Mouse (Mus musculus) MEL-GATA-1-ER (cell line): Measurements from ENCODE around the gene Pou2f2.

Source experiments
- DNase-seq: peaks from one replicate; pipeline ENCODE4 v3.0.0-alpha.2; 2012; ENCODE audit warnings: low read depth; ENCODE audit errors: extremely low read depth

Pou2f2 gene

DNA sequence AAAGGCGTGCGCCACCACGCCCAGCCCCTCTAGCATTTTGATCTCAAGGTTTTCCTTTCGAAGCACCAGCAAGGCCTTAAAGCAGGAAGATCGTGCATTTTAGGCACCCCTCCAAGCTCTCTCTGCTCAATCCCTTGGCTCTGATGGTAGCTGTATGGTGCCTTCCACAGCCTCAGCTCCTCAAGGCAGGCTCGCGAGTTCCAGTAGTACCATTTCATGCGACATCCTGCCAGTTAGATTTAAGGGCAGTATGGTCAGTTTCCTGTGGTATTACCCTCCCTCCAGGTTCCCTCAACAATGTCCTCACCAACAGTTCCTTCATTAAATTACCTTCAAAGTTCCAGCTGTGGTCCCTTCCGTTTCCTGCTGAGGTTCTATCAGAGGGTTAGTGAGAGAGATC lies 16.6 kb upstream of the Pou2f2 start:
- DNase-seq: no peak

DNA sequence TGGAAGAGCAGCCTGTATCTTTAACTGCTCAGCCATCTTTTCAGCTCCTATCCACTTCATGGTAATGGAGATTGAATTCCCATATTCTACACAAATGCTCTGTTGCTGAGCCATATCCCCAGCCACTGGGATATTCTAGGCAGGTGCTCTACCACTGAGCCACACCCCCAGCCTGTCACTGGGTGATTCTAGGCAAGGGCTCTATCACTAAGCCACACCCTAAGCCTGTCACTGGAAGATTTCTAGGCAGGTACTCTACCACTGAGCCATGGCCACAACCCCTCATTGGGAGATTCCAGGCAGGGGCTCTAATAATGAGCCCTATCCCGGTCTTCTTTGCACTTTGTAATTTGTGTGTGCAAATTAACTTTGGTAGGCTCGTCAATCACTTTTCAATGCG lies 15.6 kb upstream of the Pou2f2 start:
- no peak for DNase-seq

DNA sequence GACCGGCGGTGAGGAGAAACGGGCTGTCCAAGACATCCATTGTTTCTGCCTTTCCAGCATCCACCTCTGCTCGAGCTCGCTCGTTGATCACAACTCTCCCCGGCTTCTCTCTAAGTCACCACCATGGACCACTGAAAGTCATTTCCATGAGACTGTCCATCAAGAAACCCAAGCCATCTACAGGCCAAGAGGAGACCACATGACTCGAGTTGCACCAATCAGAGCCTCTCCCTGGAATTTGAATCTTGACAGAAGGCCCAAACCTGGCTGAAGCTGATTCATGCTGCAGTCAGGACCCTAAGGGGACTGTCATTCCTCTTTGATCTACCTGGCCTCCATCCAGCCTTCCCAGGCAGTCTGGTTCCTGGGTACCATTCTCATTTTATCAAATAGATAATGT lies 12.6 kb upstream of the Pou2f2 start:
- no peak for DNase-seq

DNA sequence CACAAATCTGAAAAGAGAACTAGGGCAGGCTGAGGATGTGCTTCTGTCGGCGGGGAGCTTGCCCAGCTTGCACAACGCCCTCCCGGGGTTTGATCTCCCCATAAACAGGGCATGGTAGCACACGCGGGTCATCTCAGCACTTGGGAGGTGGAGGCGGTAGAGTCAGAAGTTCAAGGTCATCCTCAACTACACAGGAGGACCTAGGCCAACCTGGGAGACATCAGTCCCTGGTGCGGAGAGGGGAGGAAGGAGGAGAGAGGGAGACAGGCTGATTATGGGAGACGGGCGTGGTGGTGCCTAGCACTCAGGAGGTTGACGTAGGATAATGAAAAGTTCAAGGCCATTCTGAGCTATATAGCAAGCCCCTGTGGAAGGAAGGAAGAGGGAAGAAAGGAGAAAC lies 11.3 kb upstream of the Pou2f2 start:
- DNase-seq: no peak

DNA sequence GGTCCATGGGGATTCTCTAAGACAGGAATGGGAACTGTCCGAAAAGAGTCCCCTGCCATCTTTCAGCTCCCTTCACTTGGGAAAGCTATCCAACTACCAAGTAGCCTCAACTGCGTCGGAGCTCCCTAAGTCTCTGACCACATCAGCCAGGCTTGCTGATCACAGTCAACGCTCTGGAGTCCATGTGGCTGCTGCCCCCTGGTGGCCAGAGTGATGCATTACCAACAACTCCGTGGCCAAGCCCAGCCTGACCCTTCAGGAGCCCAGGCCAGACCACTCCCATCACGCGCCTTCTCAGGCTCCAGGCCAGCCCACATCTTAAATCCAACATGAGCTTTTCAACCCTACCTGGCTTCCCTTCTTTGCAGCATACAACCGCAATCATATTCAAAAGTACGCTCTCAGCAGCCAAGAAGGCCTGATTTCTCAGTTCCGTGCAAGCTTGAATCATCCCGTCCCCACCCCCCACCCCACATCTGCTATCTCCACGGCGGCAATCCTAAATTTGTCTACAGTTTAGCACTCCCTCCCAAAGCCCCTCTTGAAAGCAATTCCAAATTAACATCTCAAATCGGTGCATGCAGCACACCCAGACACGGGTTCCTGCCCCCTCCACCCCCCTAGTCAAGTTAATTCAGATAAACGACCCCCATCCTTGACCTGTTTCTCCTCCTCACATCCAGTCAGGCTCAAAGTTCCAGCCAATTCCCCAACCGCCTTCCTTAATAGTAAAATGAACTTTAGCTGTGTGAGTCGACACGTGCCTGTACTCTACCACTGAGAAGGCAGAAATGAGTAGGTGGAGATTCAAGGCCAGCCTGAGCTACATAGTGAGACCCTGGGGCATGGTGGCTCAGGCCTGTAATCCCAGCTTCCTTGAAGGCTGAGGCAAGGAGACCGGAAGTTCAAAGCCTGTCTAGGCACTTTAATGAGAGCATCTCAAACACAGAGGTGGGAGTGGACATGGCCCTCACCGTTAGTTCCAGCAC lies 8.4 kb upstream of the Pou2f2 start:
- DNase-seq: peak; percentile 55

DNA sequence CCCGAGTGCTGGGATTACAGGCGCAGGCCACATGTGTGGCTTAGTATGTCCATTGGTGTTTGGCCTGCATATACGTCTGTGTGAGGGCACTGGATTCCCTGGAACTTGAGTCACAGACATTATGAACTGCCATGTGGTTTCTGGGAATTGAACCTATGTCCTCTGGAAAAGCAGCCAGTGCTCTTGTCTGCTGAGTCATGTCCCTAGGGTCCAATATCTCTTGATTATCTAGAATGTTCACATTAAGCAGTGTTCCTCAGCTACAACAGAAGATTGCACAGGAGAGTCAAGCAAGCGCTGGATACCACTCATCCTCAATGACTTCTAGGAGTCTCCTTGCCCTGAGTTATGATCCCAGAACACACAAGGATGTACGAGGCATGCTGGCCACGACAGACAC lies 4.6 kb upstream of the Pou2f2 start:
- no peak for DNase-seq

DNA sequence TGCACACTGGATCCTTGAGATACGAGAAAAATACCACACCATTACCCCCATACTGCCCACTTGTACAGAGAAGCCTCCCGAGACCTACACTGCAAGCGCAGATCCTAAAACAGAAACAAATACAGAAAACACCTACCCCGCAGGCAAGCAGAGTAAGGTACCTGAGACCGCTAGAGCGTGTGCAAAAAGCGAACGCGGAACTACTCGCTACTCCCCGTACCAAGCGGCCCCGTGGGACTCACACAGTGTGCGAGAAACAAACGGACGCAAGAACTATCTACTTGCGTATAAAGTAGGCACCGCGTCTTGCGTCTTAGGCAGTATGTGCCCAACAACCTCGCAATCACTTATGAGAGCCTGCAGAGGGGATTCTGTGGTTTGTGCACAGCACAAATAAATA lies 2.3 kb upstream of the Pou2f2 start:
- DNase-seq: no peak

DNA sequence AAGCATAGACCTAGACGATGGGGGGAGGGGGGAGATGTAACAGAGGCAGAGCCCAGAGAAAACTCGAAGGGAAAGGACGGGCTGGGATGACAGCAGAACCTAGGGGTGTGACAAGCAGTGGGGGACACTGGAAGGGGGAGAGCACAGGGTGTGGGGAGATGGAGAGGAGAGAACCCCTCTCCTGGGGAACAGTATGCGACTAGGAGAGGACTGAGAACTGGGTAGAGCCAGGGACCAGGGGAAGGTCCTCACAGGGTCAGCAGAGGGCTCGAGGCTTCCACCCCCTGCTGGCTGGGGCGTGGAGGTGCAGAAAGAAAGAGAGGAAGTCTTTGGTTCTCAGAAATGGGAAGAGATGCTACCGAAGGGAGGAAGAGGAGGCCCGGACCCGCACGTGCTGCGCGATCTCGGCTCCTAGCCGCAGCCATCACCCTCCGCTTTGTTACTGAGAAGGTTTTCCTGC lies 1.8 kb upstream of the Pou2f2 start:
- DNase-seq: peak; percentile 66

DNA sequence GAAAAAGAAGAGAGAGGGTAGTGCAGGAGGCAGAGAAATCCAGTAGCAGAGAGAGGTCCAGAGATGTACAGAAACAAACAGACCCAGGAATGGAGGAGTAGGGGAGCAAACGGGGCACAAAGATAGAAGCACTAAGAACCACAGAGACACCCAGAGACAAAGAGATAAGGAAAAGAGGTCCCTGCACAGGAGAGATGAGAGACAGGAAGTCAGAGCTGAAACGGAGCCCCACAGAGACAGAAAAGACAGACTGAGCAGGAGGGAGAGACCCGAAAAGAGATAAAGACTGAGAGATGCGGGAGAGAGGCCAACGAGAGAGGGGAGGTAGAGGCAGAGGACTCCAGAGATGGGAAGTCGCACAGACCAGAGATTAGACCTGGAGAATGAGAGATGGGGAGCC lies 986 bp upstream of the Pou2f2 start:
- peak; percentile 85 for DNase-seq

DNA sequence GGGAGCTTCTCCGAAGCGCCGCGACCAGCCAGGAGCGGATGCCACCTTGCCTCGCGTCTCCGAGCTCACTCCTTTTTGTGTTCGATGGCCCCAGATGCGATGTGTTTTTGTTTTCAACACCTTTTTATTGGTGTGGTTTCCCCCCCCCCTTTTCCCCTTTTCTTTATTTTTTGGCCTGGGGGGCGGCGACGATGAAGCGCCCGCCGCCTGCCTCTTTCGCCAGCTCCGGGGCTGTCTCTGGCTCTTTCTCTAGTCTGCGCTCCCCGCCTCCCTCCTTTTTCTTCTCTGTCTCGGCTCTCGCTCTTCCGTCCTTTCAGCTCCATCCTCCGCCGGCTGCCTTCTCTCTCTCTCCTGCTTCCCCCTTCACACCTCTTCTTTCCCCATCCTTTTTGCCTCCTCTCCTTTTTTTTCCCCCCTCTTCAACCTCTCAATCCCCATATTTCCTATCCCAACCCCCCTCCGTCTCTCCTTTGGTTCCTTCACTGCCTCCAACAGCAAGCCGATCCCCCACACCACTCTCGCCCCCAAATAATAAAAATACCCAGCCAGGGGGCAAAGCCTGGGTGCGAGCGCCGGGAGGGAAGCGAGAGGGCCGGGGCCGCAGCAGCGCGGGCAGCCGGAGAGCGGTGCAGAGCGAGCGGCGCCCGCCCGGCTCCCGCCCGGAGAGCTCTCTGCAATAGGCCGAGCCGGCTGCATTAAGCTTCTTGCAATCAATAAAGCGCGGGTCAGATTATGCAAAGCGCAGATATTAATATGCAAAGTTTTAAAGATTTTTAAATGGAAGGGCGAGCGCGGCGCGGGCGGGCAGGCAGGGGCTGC lies 530 bp downstream of the Pou2f2 start:
- DNase-seq: peak; percentile 52

DNA sequence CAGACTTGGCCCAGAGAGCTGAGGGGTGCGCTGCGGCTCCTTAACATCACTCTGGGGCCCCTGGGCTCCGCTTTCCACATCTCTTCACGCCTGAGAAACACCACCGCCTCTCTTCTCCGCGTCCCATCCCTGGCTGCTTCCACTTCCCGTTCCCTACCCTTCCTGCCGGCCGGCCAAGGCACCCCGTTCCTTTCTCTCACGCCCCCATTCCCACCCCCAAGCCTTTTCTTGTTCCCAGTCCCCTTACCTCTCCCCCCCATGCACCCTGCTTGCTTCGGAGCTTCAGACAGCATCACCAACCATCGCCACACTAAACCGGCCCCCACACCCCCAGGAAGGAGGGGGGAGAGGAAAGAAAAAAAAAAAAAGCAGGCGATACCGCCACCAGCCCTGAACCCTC lies 1.2 kb downstream of the Pou2f2 start:
- DNase-seq: no peak

DNA sequence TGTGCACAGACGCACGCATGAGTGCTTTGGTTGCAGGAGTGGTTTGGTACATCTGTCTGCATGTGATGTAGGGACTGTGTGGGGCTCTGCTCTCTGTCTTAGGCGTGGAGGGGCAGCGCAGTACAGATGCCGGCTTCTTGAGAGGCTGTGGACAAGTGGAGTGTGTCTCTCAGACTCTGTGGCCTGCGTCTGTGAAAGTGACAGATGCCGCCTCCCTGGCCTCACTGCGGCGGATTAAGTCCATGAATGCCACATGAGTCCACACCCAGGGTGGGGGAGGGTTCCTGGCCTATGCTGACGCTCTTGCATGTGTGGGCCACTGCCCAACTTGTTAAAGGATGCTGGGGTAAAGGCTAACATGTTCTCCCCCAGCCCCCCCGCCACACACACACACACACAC lies 5.2 kb downstream of the Pou2f2 start:
- no peak for DNase-seq

DNA sequence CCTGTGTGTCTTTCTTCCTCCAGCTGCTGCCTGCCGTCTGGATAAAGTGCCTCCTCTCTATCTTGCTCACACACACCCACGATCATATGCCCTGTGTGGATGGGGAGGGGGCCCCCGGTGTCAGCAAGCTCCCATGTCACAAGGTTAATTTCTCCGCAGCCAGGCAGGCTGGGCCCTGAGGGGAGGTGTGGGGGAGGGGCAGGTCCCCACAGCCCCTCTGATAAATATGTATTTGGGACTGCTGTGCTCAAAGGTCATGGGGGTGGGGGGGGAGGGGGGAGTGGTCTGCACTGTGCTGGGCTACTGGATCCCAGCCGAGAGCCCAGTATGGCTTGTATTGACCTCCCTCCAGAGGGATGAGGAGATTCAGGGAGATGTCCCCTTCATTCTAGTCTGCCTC lies 6.9 kb downstream of the Pou2f2 start:
- DNase-seq: no peak

DNA sequence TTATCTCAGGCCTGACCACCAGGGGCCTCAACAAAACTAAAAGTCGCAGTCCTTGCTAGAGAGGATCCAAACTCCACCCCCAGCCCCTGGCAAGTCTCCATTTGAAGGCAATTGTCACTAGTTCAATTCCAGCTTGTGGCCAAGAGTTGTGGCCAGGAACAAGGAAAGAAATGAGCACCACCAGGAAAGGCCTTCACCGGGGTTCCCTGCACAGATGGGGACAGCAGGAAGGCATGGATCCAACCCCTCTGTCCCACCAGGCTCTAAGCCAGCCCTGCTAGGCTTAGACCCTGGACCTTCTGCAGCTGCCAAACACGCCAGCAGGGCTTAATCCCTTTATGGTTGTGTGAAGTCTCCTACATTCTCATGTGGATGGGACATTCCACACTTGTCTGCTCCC lies 8.9 kb downstream of the Pou2f2 start:
- DNase-seq: no peak

DNA sequence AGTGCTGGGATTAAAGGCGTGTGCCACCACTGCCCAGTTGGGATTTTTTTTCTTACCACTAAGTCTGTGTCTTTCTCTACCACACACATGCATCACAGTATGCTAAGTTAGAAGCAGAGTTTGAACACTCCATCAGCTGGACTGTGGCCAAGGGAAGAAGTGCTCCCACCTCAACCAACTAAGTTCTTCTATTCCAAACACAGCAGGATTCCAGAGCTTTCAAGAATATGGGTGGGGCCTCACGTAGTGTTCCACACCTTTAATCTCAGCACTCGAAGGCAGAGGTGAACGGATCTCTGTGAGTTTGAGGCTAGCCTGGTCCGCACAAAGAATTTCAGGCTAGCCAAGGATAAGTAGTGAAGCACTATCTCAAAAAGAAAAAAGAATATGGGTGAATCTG lies 13.4 kb downstream of the Pou2f2 start:
- DNase-seq: no peak

DNA sequence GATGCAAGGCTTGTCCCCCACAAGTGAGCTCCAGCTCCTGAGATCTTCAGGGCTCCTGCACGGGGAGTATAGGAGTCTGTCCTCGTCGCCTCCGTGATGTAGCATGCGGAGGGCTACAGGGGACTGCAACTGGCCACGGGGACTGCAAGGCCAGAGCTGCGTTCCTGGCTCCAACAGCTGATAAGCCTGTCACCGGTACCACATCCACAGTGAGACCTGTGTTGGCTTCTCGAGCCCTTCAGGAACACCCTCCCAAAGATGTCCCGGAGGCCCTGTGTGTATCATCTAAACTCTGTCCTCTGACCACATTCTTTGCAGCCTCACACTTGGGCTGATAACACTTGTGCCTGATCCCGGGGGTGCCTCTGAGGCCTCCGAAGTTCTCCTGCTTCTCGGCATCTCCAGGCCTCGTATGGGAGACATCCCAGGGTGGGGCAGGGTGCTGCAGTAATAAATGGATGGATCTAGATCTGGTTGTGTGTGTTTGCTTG lies 23.3 kb downstream of the Pou2f2 start:
- DNase-seq: peak; percentile 43

DNA sequence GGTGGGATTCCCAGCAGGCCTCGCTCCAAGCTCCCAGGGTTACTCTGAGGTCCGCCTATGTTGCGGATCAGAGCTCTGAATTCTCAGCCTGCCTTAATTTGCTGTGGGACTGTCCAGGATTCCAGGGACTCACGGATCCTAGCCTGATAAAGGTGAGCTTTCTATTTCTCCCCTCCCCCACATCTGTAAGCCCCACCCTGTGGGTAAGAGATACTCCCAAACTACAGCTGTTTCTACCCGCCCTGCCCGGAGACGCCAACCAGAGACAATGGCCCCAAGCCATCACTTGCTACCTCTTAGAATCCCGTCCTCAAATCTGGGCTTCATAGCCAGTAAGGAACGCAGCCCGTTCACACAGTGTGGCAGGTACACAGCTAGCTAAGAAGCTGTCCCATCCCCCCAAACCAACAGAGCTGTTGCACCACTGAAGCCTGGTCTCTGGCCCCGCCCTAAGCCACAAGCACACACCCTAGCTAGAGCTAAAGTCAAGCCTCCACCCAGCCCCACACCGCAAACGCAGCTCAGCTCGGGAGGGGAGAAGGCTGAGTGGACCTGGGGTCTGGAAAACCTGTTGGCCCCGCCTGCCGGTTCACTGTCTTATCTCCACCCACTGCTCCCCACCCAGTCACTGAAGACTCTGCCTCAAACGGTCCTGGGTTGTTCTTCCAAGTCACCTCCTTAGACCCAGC lies 23.9 kb downstream of the Pou2f2 start:
- DNase-seq: peak; percentile 92

DNA sequence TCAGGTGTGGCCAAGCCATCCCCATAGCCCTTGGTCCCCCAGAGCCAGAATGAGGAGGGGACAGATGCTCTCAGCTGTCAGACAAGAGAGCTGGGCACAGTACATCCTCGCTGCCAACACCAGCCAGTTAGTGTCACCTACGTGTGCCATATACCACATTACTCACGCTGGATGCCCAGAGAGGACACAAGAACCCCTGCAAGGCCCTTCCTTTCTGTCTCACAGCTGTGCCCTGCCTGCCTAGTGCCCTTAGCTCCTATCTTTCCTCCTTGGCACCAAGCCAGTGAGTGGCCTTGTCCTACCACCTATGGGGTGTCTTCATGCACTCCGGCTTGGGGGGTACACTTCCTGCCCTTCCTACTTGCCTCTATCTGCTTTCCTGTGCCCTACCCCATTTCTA lies 24.9 kb downstream of the Pou2f2 start:
- DNase-seq: peak; percentile 33

DNA sequence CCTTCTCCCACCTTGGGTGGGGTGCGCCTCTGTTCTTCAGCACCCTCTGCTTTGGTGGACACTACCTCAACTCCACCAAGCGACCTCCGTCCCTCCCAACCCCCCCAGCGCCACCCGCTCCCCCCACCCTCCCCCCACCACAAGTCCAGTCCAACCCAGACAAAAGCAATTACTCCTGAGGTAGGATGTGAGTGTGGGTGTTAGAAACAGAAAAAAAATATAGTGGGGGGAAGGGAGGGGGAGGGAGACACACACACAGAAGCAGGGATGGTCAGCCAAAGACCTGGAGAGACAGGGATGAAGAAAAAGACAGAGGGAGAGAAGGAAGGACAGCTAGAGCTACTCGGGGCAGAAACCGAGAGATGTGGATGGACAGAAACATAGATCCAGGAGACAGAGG lies 25.7 kb downstream of the Pou2f2 start:
- DNase-seq: no peak

DNA sequence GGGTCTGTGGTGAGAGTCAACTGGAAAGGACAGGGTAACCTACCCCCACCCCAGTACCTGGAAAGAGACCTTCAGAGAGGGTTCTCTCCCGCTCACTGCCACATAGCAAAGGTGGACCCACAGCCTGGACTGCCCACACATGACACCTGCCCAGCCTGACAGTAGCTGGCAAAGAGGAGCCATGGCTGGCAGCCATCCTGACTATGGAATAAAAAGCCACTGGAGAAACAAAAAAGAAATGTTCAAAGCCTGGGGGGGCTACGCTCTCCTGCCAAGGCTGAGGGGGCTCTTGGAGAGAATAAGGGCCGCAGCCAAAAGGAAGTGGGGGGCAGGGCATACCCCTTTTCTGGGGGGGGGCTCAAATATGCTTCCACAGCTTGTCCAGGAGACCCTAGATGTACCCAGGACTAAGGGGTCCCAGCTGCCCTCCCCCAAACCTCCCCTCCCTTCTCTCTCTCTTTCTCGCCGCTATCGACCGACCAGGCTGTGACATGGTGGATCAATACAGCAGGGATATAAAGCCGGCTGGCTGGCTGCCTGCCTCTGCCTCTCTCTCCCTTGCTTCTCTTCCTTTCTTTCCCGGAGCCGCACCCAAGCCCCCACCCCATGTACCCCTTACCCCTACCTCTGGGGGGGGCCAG lies 27.5 kb downstream of the Pou2f2 start:
- no peak for DNase-seq

DNA sequence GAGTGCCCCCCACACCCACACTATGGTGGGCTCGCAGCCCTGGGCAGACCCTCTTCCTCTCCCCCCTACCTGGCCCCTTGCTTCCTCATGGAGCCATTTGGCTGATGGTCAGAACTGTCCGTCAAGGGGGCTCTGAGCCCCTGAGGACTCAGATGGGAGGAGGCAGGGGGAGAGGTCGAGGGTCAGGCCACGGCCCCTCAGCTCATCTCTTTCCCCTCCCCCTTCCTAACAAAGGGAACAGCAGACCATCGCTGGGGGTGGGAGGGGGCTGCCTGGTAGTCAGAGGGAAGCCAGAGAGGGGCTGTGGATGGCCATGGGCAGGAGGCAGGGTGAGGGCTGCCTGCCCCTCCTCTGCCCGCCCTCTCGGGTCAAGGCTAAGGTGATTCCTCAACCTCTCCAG lies 28.5 kb downstream of the Pou2f2 start:
- no peak for DNase-seq
